Mouse (Mus musculus) hematopoietic stem cell, adult 5-6 weeks (primary cell): ENCODE measurements around the gene Aldh4a1. TPM values are rescaled to one million over a fixed set of nuclear protein-coding genes. Genes with fewer than 3 reads are reported as not detected.

Experiments
- ATAC-seq, 2 experiments: fragments of 125-278 bp in 1 of 2; replicated peaks in 1 of 2; 2 replicates each; pipeline ENCODE4 v1.8.0; 2016 to 2017; ENCODE audit warnings: inconsistent platforms in 2 of 2, mild to moderate bottlenecking in 2 of 2, moderate number of reproducible peaks in 2 of 2, low read depth in 1 of 2, moderate TSS enrichment in 1 of 2; ENCODE audit not compliant: low FRiP score in 2 of 2, poor library complexity in 2 of 2, severe bottlenecking in 2 of 2, insufficient read depth in 1 of 2, low TSS enrichment in 1 of 2
- total RNA-seq: library from RNA; stranded (forward); fragments of 172-1452, 232-1000 nt; gene quantifications from 2 replicates; pipeline ENCODE4 v1.2.3, GENCODE M21; 2017

Gene Aldh4a1
- total RNA-seq, 1 experiment from 2014 or later, result 5.7 TPM

DNA sequence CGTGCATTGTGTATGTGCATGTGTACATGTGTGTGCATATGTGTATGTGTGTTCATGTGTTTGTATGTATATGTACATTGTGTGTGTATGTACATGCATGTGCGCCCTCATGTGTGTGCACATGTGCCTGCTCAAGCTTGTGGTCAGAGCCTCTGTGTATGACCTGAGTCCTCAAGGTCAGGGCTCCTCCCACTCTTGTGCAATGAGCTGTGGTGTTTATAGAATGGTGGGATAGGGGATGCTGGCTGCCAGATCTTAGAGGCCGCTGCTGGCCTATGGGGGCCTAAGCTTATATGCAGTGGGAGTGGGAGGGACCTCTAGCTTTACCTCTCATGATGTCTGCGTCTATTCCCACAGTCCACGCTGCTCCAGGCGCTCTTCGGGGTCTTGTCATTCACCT, 37.0 kb upstream of the Aldh4a1 start:
- ATAC-seq, result no peak

DNA sequence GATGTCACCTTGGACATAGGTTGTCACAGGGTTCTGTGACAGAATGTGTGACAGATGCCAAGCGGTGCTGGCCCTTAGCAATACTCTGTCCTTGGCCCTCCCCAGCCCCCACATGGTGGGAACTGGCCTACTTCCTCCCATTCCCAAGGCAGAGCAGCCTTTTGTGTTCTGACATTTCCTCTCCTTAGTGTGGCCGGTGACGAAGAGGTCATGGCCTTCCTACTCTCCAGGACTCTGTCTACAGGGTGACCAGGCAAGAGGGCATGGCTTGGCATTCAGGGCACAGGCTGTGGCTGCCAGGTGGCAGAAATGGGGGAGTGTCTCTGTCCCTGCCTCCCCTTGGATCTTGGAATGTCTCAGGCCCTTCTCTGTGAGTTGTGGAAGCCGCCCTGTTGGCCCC, 35.3 kb upstream of the Aldh4a1 start:
- ATAC-seq, result no peak

DNA sequence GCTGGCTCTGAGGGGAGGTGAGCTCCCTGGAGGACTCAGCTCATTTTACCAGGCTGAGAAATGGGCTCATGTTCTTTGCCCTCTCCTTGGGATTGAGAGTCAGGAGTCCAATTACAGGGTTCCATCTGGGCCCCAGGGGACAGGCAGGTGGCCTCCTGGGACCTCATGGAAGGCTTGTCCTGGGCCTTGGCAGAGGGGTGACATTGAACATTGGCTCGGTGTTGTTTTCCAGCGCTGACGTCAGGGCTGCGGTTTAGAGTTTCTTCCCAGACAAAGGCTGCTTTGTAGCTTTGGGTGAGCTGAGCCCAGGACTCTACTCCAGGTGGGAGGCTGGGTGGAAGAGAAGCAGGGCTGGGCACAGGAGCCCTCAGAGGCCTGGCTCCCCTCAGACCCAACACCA, 34.9 kb upstream of the Aldh4a1 start:
- no peak for ATAC-seq

DNA sequence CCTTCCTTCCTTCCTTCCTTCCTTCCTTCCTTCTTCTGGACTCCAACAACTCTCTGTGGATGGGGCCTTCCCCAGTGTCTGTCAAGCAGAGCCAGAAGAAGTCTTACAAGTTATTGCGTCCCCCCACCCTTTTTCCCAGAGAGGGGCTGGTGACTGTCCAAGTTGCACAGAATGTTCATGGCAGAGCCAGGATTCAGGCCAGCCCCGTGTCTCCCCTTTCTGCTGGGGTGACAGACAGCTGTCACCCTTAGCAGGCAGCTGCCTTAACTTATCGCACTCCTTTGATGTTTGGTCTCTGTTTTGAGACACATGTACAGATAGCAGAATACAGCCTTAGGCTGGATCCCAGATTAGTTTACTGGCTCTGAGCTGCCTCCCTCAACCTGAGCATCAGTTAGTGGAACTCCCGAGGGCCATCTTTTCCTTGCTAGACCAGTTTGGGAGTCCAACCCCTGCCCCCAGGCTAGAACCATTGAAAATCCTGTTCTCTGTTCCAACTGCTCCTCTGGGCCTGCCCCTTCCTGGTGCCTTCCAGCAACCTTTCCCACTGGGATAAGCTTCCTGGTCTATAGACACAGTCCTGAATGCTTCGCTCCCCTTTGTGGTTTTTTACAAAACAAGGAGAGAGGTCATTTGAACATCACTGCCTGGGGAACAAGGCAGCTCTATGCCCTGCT, 33.2 kb upstream of the Aldh4a1 start:
- no peak for ATAC-seq

DNA sequence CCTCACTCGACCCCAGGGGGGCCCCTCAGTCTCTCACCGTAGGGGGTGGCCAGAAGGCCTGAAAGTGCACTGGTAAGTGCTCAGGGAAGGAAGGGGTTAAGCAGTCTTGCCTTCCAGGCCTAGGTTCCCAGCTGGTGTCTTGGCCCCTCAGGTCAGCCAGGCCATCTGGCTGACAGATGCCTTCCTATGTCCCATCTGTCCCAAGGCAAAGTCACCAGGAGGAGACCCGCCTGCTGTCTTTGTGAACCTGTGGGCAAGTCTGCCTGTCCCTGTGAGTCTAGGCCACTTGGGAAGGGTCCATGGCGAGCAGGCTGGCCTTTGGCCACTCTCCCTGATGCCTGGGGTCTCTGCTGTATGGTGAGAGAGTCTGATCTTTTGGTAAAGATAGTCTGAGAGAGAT, 32.2 kb upstream of the Aldh4a1 start:
- ATAC-seq, result no peak

DNA sequence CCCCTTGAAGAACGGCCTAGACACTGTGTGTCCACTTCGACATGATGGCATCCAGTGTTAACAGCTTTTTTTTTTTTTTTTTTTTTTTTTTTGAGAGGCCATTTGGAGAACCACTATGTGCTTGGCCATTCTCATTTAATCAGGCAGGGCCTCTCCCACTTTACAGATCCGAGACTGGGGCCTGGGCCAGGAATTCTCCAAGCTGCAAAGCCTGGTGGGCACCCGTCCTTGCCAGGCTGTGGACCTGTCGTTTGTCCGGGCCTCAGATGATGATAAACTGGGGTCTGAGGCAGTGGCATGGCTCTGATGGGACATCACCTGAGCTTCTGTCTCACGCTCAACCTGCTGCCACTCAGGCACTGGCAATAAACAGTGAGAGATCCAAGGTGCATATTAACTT, 29.8 kb upstream of the Aldh4a1 start:
- no peak for ATAC-seq

DNA sequence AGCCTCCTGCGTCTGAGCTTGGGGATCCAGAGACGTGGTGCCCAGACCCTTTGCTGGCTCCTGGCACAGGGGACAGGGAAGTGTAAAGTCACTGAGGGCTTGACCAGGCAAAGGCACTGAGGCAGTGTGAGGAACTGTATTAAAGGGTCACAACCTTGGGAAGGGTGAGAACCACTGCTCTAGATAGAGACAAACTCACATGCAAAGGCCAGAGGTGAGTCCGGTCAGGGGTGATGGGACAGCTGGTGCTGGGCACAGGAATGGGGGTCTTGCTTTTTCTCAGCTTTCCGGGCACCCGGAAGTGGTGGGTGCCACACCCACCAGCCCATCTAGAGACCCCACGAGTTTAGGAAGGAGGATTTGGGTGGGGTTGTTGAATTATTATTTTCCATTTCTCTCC, 29.3 kb upstream of the Aldh4a1 start:
- no peak for ATAC-seq

DNA sequence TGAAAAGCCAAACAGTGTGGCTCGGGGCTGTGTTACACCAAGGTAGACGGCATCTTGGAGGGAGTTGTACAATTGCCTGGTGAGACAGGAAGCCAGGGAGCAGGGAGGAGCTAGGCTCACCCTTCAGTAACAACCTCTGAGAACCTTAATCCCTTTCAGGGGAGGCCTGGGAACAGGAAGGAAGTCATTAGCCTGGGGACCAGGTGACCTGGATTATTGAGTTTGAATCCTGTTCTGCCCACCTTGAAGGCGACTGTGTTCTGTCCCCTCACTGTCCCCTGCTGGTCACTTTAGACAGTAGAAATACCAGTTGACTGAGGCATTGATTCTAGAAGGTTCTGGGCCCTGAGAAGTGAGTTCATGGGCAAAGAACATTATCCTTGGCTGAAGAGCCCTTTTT, 28.6 kb upstream of the Aldh4a1 start:
- no peak for ATAC-seq

DNA sequence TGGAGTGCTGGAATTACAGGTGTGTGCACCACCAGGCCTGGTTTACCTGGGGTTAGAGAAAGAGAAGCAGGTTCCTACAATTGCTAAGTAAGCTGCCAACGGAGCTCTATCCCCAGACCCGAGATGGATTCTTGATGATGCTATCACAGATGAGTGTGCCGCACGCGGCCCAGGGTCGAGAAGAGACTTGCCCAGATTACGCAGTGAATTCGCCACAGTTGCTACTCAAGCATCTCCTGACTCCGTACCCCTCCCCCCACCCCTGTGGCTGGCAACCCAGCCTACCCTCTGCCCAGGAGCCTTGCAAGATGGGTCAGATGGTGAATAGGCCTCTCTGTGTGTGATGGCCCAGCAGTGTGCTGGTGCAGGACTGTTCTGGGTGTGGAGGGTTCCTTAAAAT, 26.0 kb upstream of the Aldh4a1 start:
- ATAC-seq, result peak; percentile 1 to 8; a peak in 2 of 4 replicates

DNA sequence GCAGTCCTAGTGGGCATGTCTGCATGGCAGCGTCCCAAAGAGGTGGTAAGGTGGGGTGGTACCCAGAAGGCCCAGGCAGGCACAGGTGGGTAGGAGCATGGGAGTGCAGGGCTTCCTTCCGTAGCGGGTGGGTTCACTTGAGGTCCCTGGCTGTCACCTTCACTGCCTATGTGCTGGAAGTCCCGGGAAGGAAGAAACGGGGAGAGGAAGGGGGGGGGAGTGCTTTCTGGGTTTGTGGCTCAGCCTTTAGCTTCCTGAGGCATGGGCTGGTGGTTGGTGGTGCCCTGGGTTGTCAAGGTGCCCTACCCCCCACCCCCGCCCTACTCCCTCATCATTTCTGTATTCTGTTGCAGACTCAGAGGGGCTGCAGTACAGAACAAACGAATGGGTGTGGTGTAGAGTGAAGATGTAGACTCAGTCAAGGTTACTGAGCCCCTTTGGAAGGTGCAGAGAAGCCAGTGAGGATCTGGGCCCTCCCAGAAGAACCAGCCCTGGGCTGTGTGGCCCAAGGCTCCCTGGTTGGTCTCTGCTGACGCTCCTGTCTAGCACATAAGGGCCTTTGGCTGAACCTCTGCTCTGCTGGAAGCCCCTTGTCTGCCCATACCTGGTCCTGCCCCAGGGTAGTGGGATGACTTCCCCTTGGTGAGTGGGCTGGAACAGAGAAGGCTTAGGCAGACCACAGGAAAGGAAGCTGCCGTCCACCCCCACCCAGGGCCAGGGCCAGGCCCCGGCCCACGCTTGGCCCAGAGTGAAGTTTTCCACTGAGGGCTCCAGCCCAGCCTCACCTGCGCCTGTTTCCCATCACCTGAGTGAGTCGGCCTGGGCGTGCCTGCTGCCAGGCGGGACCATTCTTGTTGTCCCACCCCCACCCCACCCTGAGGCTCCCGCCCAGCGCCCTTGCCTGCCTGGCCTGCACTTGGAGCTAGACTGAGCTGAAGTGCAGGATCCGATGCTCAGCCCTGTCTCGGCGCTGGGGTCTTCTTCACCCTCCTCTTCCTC, 25.1 kb upstream of the Aldh4a1 start:
- peak; percentile 60 to 63 for ATAC-seq

DNA sequence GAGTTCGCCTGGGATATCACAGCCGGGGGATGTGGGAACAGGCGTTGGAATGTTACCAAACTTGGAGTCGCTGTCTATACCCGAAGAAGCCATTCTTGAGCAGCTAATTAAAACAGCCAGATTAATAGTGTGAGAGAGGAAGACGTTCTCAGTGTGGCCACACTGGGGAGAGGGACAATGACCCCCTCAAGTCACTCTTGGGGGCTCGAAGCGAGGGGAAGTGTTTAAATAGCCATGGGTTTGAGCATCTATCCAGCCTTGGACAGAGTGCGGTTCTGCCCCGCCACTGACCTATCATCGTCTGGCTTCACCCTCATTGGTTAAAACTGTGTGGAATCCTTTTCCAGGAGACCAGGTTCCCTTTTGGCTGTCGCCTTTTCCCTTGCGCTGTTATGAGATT, 24.3 kb upstream of the Aldh4a1 start:
- no peak for ATAC-seq

DNA sequence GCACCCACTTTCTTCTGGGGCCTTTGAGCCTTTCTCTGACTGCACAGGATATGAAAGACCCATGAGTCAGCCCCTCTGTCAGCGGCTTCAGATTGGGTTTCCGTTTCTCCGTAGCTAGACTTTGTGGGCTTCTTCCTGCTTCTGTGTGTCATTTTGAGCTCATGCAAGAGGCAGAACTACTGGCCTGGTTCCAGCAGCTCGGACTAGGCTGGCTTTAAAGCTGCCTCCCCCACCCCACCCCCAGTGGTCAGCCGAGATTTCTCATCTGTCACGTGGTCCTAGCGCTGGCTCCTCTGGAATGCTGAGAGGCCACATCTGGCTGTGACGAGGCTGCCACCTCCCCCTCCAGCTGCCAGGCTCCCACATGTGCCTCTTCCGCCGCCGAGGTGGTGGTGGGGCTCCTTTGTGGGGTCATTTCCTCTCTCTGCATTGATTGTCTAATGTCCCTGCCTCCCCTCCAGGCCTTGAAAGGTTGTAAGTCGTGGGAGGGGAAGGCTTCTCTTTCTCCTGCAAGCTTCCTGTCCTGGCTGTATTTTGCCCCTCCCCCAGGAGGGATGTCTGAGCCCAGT, 23.6 kb upstream of the Aldh4a1 start:
- peak; percentile 19 to 39; a peak in 3 of 4 replicates for ATAC-seq

DNA sequence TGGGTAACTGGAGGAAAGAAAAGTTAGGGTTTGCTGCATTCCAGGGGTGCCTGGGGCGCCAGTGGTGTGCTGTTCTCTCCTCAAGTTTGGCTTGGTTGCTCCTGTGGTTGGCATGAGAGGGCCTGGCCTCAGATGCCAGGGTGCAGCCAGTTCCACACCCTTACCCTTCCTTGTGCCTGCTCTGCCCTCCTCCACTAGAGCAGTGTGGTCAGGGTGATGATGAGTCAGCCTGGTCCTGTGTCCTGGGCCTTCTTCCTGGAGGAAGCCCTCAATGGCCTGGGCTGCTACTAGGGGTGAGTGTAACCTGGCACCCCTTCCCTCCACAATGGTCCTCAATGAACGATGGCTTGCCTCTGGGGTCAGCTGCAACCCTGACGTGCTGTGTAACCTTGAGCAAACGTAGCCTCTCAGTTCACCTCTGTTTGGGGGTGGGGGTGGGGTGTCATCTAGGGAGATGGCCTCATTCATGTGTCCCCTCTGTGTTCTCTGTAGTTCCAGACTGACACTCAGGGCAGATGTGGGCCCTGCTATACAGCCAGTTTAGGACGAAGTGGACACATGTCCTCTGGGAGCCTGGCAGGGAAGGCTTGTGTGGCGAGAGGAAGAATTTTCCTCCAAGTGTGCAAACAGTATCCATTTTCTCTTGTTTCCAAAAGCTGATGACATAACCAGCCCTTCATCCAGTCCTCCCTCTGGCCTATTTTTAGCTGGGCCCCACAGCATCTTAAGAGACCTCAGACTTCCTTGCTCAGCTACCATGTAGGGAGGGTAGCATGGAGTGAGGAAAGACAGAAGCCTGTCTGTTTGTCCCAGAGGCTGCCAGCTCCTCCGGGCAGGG, 20.9 kb upstream of the Aldh4a1 start:
- no peak for ATAC-seq

DNA sequence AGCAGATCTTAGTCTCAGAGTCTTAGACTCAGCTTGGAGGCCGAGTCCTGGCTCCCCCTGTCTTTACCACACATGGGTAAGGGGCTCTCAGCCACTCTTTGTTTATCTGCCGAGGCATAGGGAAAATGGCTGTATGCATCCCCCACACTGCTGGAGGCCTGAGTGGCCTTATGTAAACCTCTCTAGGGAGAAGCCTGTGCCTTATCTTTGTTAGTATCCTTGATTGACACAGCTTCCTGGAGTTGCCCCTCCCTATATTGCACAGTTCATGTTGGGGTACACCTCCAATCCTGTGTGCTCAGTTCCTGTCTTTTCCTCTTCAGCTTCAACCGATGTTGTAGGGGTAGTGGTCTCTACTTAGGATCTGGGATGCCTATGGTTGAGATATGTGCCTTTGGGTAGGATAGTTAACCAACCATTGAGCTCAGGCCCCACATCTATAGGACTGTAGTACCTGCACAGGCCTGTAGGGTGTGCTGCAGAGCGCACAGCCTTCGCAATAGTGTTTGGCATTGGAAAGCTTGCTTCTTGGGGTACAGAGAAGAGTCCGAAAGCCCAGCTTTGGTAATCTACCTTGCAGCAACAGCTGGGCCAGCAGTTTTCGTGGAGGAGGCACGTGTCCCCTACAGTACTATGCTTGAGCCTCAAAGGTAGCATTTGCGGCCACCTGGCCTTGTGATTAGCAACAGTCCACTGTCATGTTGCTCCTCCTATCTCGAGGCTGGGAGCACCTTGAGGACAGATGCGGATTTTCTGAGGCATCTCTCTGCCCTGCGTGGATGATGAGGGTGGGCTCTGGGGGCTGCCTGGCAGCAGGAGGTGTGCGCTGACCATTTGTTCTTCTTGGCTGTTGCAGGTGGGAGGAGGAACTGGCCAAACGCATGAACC, 20.1 kb upstream of the Aldh4a1 start, which contains the start of gene Gm21969:
Gene Gm21969, plus strand, starts transcription at position 830 of the 888 bp plus-strand sequence.
- peak; percentile 63 to 67; a peak in 3 of 4 replicates for ATAC-seq

DNA sequence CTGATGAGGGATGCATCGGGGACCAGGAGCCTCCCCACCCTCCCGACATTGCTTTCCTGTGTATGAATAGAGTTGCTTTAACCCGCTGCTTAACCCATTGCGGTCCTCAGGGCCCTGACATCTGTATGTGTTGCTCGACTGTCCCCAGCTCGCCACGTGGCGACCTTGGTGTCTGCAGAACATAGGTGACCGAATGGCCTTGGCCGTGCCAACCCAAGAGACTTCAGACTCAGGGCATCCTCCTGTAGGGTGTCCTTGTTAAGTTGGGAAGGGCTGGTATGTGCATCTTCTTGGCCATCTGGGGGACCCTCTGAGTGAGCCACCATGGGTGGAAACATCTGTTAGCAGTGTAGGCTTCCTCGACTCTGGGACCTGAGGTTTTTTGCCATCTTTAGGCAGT, 17.4 kb upstream of the Aldh4a1 start:
- ATAC-seq, result no peak

DNA sequence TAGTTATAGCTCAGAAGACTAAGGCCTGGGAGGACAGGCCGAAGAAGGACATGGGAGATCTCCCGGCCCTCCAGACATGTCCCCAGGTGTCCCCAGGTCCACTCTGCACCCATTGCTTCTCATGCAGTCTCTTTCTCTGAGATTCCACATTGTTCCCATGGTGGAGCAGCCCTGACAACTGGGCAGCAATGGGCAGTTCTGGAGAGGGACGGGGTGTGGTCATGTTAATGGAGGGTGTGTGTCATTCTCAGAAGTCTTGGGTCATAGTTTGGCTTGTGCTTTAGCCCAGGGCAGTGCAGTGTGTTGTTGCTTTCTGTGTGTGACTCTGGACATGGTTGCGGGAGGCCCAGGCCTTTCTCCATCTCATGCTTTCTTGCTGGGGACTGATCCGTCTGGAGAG, 15.9 kb upstream of the Aldh4a1 start:
- ATAC-seq, result no peak
